24 mouse cellular contexts compared by ENCODE assay signal in genomic region chr17:12160061-12160421, GRCm38 (mm10). TPM values are rescaled to one million over a fixed set of nuclear protein-coding genes. Genes with fewer than 3 reads are reported as not detected.
DNase-seq lines count a peak whose midpoint lies in the region; ATAC-seq and TF ChIP-seq lines count a peak whose summit lies in the region.
"Had no signal": no experiment of that assay in that cellular context is flagged by ENCODE, and none has a peak within 500 bp of the region (broad histone marks: within the 10 kb centered on the region; RNA-seq: fewer than 3 reads in every experiment).

No protein-coding gene starts in this region.

- no peak for TF ChIP-seq CTCF in liver, postnatal 0 days (IDR thresholded peaks at IDR 0.05; ENCODE audit: low read depth)
- no peak for TF ChIP-seq CTCF in CH12.LX (conservative IDR thresholded peaks at IDR 0.05 in 1 of 2, IDR thresholded peaks at IDR 0.05 in 1 of 2; ENCODE audit: low read depth in 2 of 2, low read length in 2 of 2)

- H3K4me2 ChIP-seq in liver, embryonic 13.5 days: no peak overlapping the region
- H3K4me2 ChIP-seq in liver, postnatal 0 days (ENCODE audit: low read depth, low read length): no peak overlapping the region
- no peak overlapping the region for H3K4me2 ChIP-seq in CH12.LX (ENCODE audit: insufficient read depth, low read depth, poor library complexity, severe bottlenecking)
- H3K4me2 ChIP-seq: embryonic facial prominence, embryonic 12.5 days; forebrain, embryonic 15.5 days; heart, embryonic 15.5 days; kidney, embryonic 15.5 days; limb, embryonic 12.5 days; midbrain, embryonic 13.5 days had no signal

- in situ Hi-C loops in CH12.LX (cut with MboI; ENCODE audit: low pct_ligation_motif_present, low pct_unique_long_range_greater_than_20kb, low sequenced_read_pairs) (loop anchor here (5.0 to 25.0 kb wide), 4 partner anchors 37 to 602 kb away; partner anchors contain the start of genes Agpat4 and Igf2r), ES-E14 (cut with MboI; ENCODE audit: low sequenced_read_pairs in 2 of 2, unreplicated experiment in 2 of 2) (no loop called here)

- peaks cover 14% of the 10 kb centered on the region for H3K79me2 ChIP-seq in CH12.LX (replicated peaks; ENCODE audit: control insufficient read depth, extremely low read depth, insufficient read depth, poor library complexity, severe bottlenecking)

- 83% methylated on average over 5 of the region's 5 CpGs for WGBS in liver, embryonic 13.5 days (ENCODE audit: insufficient replicate concordance)
- WGBS in liver, postnatal 0 days (ENCODE audit: insufficient replicate concordance): 85% methylated on average over 5 of the region's 5 CpGs
- WGBS in limb, embryonic 10.5 days: 88% methylated on average over 5 of the region's 5 CpGs

- peaks cover 52% of the 10 kb centered on the region for H3K4me1 ChIP-seq in liver, embryonic 13.5 days (replicated peaks)
- peaks cover 25% of the 10 kb centered on the region for H3K4me1 ChIP-seq in liver, postnatal 0 days (ENCODE audit: insufficient read depth)
- H3K4me1 ChIP-seq in CH12.LX (ENCODE audit: control insufficient read depth in 1 of 2, insufficient read depth in 2 of 2): peaks cover 42 to 87% of the 10 kb centered on the region in 2 experiments
- H3K4me1 ChIP-seq in ES-E14 (ENCODE audit: control insufficient read depth in 2 of 2, insufficient read depth in 2 of 2, low read length in 2 of 2, poor library complexity in 1 of 2): peaks cover 15 to 27% of the 10 kb centered on the region in 2 experiments
- peaks cover 18% of the 10 kb centered on the region for H3K4me1 ChIP-seq in limb, embryonic 10.5 days

- H3K4me3 ChIP-seq in liver, embryonic 13.5 days (replicated peaks): no peak overlapping the region
- H3K4me3 ChIP-seq in liver, postnatal 0 days (ENCODE audit: low read depth, low read length): no peak overlapping the region
- H3K4me3 ChIP-seq in CH12.LX (replicated peaks in 1 of 3; ENCODE audit: low read depth in 2 of 3, low read length in 2 of 3, poor library complexity in 1 of 3) (no peak overlapping the region), ES-E14 (ENCODE audit: insufficient read depth in 1 of 2, low read depth in 1 of 2, low read length in 2 of 2, poor library complexity in 1 of 2, severe bottlenecking in 1 of 2) (0 out of 4 replicates have a peak overlapping the region, but pooled peaks of 1 of the 2 experiments have one; percentile 1)
- no peak overlapping the region for H3K4me3 ChIP-seq in limb, embryonic 10.5 days
- H3K4me3 ChIP-seq: embryonic facial prominence, embryonic 12.5 days; forebrain, embryonic 15.5 days; gastrocnemius, adult 2 months; heart, embryonic 10.5 days; heart, embryonic 15.5 days; kidney, embryonic 15.5 days; limb, embryonic 12.5 days; midbrain, embryonic 13.5 days had no signal

- H3K9me3 ChIP-seq in liver, embryonic 13.5 days (replicated peaks): no peaks in the 10 kb centered on the region
- H3K9me3 ChIP-seq in liver, postnatal 0 days (ENCODE audit: low read length): no peaks in the 10 kb centered on the region
- H3K9me3 ChIP-seq in CH12.LX (replicated peaks; ENCODE audit: low read length): no peaks in the 10 kb centered on the region
- H3K9me3 ChIP-seq in ES-E14 (ENCODE audit: control insufficient read depth, insufficient read depth, low read depth, low read length): no peaks in the 10 kb centered on the region
- no peaks in the 10 kb centered on the region for H3K9me3 ChIP-seq in limb, embryonic 10.5 days (replicated peaks)
- H3K9me3 ChIP-seq: embryonic facial prominence, embryonic 12.5 days; forebrain, embryonic 15.5 days; heart, embryonic 10.5 days; heart, embryonic 15.5 days; kidney, embryonic 15.5 days; limb, embryonic 12.5 days; midbrain, embryonic 13.5 days had no signal

- DNase-seq in liver, embryonic 13.5 days: no peak
- DNase-seq in liver, postnatal 0 days: no peak
- DNase-seq in CH12.LX (ENCODE audit: extremely low read depth) (no peak), ES-E14 (ENCODE audit: low read depth, low spot score) (no peak)
- no peak for DNase-seq in limb, embryonic 10.5 days (ENCODE audit: low spot score)
- DNase-seq in adrenal gland, adult 8-10 months: no peak
- DNase-seq in ovary, postnatal 14 days (ENCODE audit: low spot score): no peak
- DNase-seq: adrenal gland, postnatal 36 days; gastrocnemius, adult 2 months; kidney, adult 18-20 months; kidney, postnatal 25 days; layer of hippocampus, postnatal 36 days; lung, postnatal 36 days; right cerebral cortex, adult 18-20 months had no signal

- dilution Hi-C loops in CH12.LX (cut with MboI; ENCODE audit: extremely low pct_ligation_motif_present, extremely low pct_unique_long_range_greater_than_20kb, low sequenced_read_pairs): no loop called here

- H3K27me3 ChIP-seq in liver, embryonic 13.5 days: no peaks in the 10 kb centered on the region
- no peaks in the 10 kb centered on the region for H3K27me3 ChIP-seq in liver, postnatal 0 days (ENCODE audit: insufficient read depth, low read length)
- no peaks in the 10 kb centered on the region for H3K27me3 ChIP-seq in CH12.LX (replicated peaks)
- no peaks in the 10 kb centered on the region for H3K27me3 ChIP-seq in limb, embryonic 10.5 days (ENCODE audit: low read depth, poor library complexity, severe bottlenecking)
- H3K27me3 ChIP-seq: embryonic facial prominence, embryonic 12.5 days; forebrain, embryonic 15.5 days; heart, embryonic 15.5 days; kidney, embryonic 15.5 days; limb, embryonic 12.5 days; midbrain, embryonic 13.5 days had no signal

- no peak for TF ChIP-seq EP300 in liver, postnatal 0 days (IDR thresholded peaks at IDR 0.05; ENCODE audit: low read depth)
- no peak for TF ChIP-seq EP300 in CH12.LX (IDR thresholded peaks at IDR 0.05; ENCODE audit: low read length)

- H3K9ac ChIP-seq in liver, embryonic 13.5 days: no peak overlapping the region; the same call in 1 of the 2 replicates
- no peak overlapping the region for H3K9ac ChIP-seq in liver, postnatal 0 days (replicated peaks)
- H3K9ac ChIP-seq in CH12.LX (ENCODE audit: insufficient read depth, low read depth): no peak overlapping the region
- no peak overlapping the region for H3K9ac ChIP-seq in ES-E14 (ENCODE audit: insufficient read depth, low read depth, low read length, poor library complexity, severe bottlenecking)
- H3K9ac ChIP-seq: embryonic facial prominence, embryonic 12.5 days; forebrain, embryonic 15.5 days; heart, embryonic 15.5 days; kidney, embryonic 15.5 days; limb, embryonic 12.5 days; liver, embryonic 14.5 days; midbrain, embryonic 13.5 days had no signal

- no peak for TF ChIP-seq RAD21 in CH12.LX (IDR thresholded peaks at IDR 0.05; ENCODE audit: low read depth, low read length)

- no peak overlapping the region for H3K27ac ChIP-seq in liver, embryonic 13.5 days
- no peak overlapping the region for H3K27ac ChIP-seq in liver, postnatal 0 days (ENCODE audit: low read depth)
- H3K27ac ChIP-seq in CH12.LX (ENCODE audit: insufficient read depth, low read depth) (peak overlapping the region; percentile 91), ES-E14 (ENCODE audit: insufficient read depth, low read depth, low read length, poor library complexity, severe bottlenecking) (peak overlapping the region; percentile 82)
- H3K27ac ChIP-seq in limb, embryonic 10.5 days: 0 out of 2 replicates have a peak overlapping the region, but pooled peaks have one; percentile 6
- H3K27ac ChIP-seq: embryonic facial prominence, embryonic 12.5 days; forebrain, embryonic 15.5 days; gastrocnemius, adult 2 months; heart, embryonic 10.5 days; heart, embryonic 15.5 days; kidney, embryonic 15.5 days; liver, embryonic 14.5 days; midbrain, embryonic 13.5 days had no signal

- no peak for TF ChIP-seq POLR2A in CH12.LX (IDR thresholded peaks at IDR 0.05; ENCODE audit: low read depth, low read length)

- H3K36me3 ChIP-seq in liver, embryonic 13.5 days: peaks cover 61% of the 10 kb centered on the region
- no peaks in the 10 kb centered on the region; the same call in 1 of the 2 replicates for H3K36me3 ChIP-seq in liver, postnatal 0 days (replicated peaks; ENCODE audit: insufficient read depth, low read length)
- H3K36me3 ChIP-seq in CH12.LX (replicated peaks in 1 of 2; ENCODE audit: control insufficient read depth in 1 of 2, insufficient read depth in 1 of 2, low read length in 1 of 2): peaks cover 12 to 40% of the 10 kb centered on the region in 2 experiments
- H3K36me3 ChIP-seq in ES-E14 (ENCODE audit: control insufficient read depth, insufficient read depth, low read length, poor library complexity, severe bottlenecking): peaks cover 6% of the 10 kb centered on the region; the same call in 1 of the 2 replicates
- H3K36me3 ChIP-seq in limb, embryonic 10.5 days: peaks cover 42% of the 10 kb centered on the region
- H3K36me3 ChIP-seq: forebrain, embryonic 15.5 days; heart, embryonic 15.5 days had no signal

- peak; percentile 37; the same call in 1 of the 2 replicates for ATAC-seq in liver, embryonic 13.5 days (ENCODE audit: low read depth)
- no peak for ATAC-seq in liver, postnatal 0 days
- no peak; the same call in none of the 2 replicates for ATAC-seq in monocyte, adult 5-6 weeks (replicated peaks; ENCODE audit: insufficient number of reproducible peaks, low FRiP score, low TSS enrichment, poor library complexity, severe bottlenecking)
- ATAC-seq: forebrain, embryonic 15.5 days; hindbrain, embryonic 16.5 days; midbrain, embryonic 13.5 days had no signal

TF ChIP-seq in CH12.LX, 34 proteins besides CTCF, POLR2A, EP300 and RAD21 (continues in another document):
- TF ChIP-seq HCFC1 (IDR thresholded peaks at IDR 0.05; ENCODE audit: low read depth, low read length) (no peak), MAX (IDR thresholded peaks at IDR 0.05; ENCODE audit: low read length) (no peak), ELF1 (IDR thresholded peaks at IDR 0.05; ENCODE audit: low read depth, low read length) (no peak), KAT2A (IDR thresholded peaks at IDR 0.05; ENCODE audit: insufficient replicate concordance, low read length) (no peak), JUN (IDR thresholded peaks at IDR 0.05; ENCODE audit: insufficient read depth, low read depth, low read length) (no peak)

TF ChIP-seq in ES-E14, 5 proteins besides CTCF, POLR2A, EP300 and RAD21 (continues in another document):
- TF ChIP-seq CHD2 (IDR thresholded peaks at IDR 0.05; ENCODE audit: low read depth, low read length): no peak
- TF ChIP-seq ZNF384 (IDR thresholded peaks at IDR 0.05; ENCODE audit: low read depth, low read length): no peak
- no peak for TF ChIP-seq ZC3H11A (IDR thresholded peaks at IDR 0.05; ENCODE audit: borderline replicate concordance, low read depth, low read length)
- no peak for TF ChIP-seq MAFK (IDR thresholded peaks at IDR 0.05; ENCODE audit: insufficient read depth, low read depth, low read length)

RNA-seq across cellular contexts. Expression of gene Agpat4, which starts 41.5 kb away (rescaled TPM):
- 27.3 and 28.7 TPM in 2 replicates for polyA plus RNA-seq in liver, embryonic 13.5 days (2015; fragmentation: Nextera tagmentation; extraction: Ambion mirVana)
- 9.3 and 10.2 TPM in 2 replicates for polyA plus RNA-seq in liver, postnatal 0 days (2015; fragmentation: Nextera tagmentation; extraction: Ambion mirVana)
- total RNA-seq in CH12.LX (2012; rRNA removed) (74.2 and 83.2 TPM in 2 replicates), CH12.LX (2014; rRNA removed) (32.0 and 34.7 TPM in 2 replicates), ES-E14 (2012; rRNA removed) (45.7 and 92.8 TPM in 2 replicates)
- 44.0 and 44.5 TPM in 2 replicates for polyA plus RNA-seq in CH12.LX (2012; ENCODE audit: insufficient read length, low read depth)
- polyA plus RNA-seq in limb, embryonic 10.5 days (2016; fragmentation: Nextera tagmentation; extraction: Ambion mirVana): 37.4 and 38.2 TPM in 2 replicates
- total RNA-seq in adrenal gland, adult 8-10 months (2022): 100 to 1,000 TPM in 2 of 4 experiments, 10 to 100 TPM in 2; 40.1 to 106 (median 76.9) TPM
- 110 to 154 TPM (median 150 TPM) in 3 replicates for total RNA-seq in monocyte, adult 5-6 weeks (2017)

Comparison
In these comparisons a context has a peak if more than half of its experiments do, and no peak if none do; other contexts are left out.
1. H3K27ac ChIP-seq: peak in CH12.LX (single experiment), ES-E14 (single experiment) and limb, embryonic 10.5 days (single experiment); none in liver, embryonic 13.5 days (single experiment) and liver, postnatal 0 days (single experiment).